Mouse (Mus musculus): ENCODE data around the gene Rcor2.

Rcor2 gene

GRCm38 (mm10) chr19:7291958-7292709 is 25.0 kb downstream of the Rcor2 start:
- DNase-seq (ENCODE audit: extremely low spot score, low read depth, low spot score), result no peak

GRCm38 (mm10) chr19:7294098-7294876 is 27.2 kb downstream of the Rcor2 start:
- no peak for DNase-seq (ENCODE audit: extremely low spot score, low read depth, low spot score)

- no peak for DNase-seq (ENCODE audit: extremely low spot score, low read depth, low spot score)
These were observed 28.0 kb downstream of the Rcor2 start for GRCm38 (mm10) chr19:7295071-7295658.

- DNase-seq (ENCODE audit: extremely low spot score, low read depth, low spot score), result no peak
These were observed 28.8 kb downstream of the Rcor2 start for GRCm38 (mm10) chr19:7295959-7296358.

- DNase-seq (ENCODE audit: extremely low spot score, low read depth, low spot score), result no peak
These were observed 31.9 kb downstream of the Rcor2 start for GRCm38 (mm10) chr19:7299052-7299451.

GRCm38 (mm10) chr19:7300078-7300477 is 33.0 kb downstream of the Rcor2 start:
- no peak for DNase-seq (ENCODE audit: extremely low spot score, low read depth, low spot score)

GRCm38 (mm10) chr19:7301647-7302492 is 34.7 kb downstream of the Rcor2 start:
- no peak for DNase-seq (ENCODE audit: extremely low spot score, low read depth, low spot score)

- DNase-seq (ENCODE audit: extremely low spot score, low read depth, low spot score), result no peak
These were observed 35.3 kb downstream of the Rcor2 start for GRCm38 (mm10) chr19:7302493-7302797.

- no peak for DNase-seq (ENCODE audit: extremely low spot score, low read depth, low spot score)
These were observed 36.7 kb downstream of the Rcor2 start for GRCm38 (mm10) chr19:7303796-7304195.

GRCm38 (mm10) chr19:7304801-7305200 is 37.7 kb downstream of the Rcor2 start:
- no peak for DNase-seq (ENCODE audit: extremely low spot score, low read depth, low spot score)

GRCm38 (mm10) chr19:7305380-7306310 is 38.5 kb downstream of the Rcor2 start:
- no peak for DNase-seq (ENCODE audit: extremely low spot score, low read depth, low spot score)

- DNase-seq (ENCODE audit: extremely low spot score, low read depth, low spot score), result no peak
These were observed 39.8 kb downstream of the Rcor2 start for GRCm38 (mm10) chr19:7306968-7307367.

GRCm38 (mm10) chr19:7307995-7308770 is 41.1 kb downstream of the Rcor2 start:
- no peak for DNase-seq (ENCODE audit: extremely low spot score, low read depth, low spot score)

- DNase-seq (ENCODE audit: extremely low spot score, low read depth, low spot score), result no peak
These were observed 42.7 kb downstream of the Rcor2 start for GRCm38 (mm10) chr19:7309738-7310330.

- DNase-seq (ENCODE audit: extremely low spot score, low read depth, low spot score), result no peak
These were observed 43.6 kb downstream of the Rcor2 start for GRCm38 (mm10) chr19:7310704-7311103.

GRCm38 (mm10) chr19:7311306-7311705 is 44.2 kb downstream of the Rcor2 start:
- no peak for DNase-seq (ENCODE audit: extremely low spot score, low read depth, low spot score)

- no peak for DNase-seq (ENCODE audit: extremely low spot score, low read depth, low spot score)
These were observed 46.5 kb downstream of the Rcor2 start for GRCm38 (mm10) chr19:7313660-7314059.

- no peak for DNase-seq (ENCODE audit: extremely low spot score, low read depth, low spot score)
These were observed 48.0 kb downstream of the Rcor2 start for GRCm38 (mm10) chr19:7314976-7315586.

- DNase-seq (ENCODE audit: extremely low spot score, low read depth, low spot score), result no peak
These were observed 48.5 kb downstream of the Rcor2 start for GRCm38 (mm10) chr19:7315587-7315984.
